Mouse (Mus musculus): Measurements from ENCODE around the gene Fam160a1. TPM values are rescaled to one million over a fixed set of nuclear protein-coding genes. Genes with fewer than 3 reads are reported as not detected.
A peak's percentile ranks its signal among the peaks of the same experiment; 100 is the strongest.

Gene Fam160a1
- total RNA-seq, 2 experiments from 2014 or later: 38.9 to 46.6 TPM

DNA sequence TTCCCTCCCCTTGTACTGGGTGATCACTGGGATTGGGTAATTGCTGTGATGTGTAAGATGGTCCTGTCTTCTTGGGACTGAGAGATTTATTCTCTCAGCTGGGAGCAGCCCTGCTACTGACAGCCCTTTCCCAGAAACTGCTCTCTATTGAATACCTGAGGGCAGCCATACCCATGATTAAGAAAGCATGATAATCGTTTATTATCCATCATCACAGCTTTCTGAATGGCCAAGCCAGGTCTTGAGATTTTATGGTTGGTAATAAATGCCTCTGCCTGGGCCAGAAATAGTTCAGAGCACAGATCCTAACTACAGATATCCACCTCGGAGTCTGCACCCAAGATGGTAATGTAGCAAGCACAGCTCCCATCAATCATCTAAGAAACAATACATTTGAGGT lies 59.1 kb downstream of the Fam160a1 start:
- DNase-seq (ENCODE audit: low spot score in 2 of 2): no peak

DNA sequence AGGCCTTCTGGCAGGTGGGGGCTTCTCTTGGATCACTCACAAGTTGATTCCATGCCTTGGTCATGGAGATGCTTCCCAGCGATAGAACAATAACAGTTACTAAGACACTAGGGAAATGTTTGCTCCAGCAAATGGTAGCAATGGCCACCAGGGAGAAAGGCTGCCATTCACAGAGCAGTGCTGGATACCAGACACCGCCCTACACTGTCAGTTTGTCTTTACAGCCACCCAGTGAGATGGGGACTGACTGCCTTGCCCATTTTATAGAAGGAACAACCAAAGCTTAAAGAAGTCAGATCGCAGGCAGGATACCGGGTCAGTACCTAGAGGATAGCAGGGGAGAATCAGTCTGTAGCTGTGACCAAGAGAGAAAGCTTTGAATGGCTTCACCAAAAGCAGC lies 59.7 kb downstream of the Fam160a1 start:
- DNase-seq (ENCODE audit: low spot score in 2 of 2): no peak

DNA sequence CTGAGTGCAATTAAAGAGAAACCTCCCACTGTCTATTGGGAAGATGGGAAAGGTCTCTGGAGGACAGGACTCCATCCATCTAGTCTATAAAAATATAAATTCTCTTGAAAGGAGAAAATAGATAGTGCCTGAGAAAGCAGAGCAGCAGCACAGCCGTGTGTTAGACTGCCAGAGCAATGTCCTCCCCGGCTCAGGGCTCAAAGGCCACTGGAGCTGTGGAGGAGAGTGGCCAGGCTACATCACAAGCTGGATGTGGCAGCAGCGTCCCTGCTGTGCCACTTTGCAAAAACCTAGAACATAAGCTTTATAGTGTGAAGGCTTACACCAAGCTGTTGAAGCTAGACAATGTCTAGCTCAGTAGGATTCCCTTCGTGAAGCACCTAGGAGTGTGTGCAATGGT lies 67.7 kb downstream of the Fam160a1 start:
- DNase-seq (ENCODE audit: low spot score in 2 of 2): no peak

DNA sequence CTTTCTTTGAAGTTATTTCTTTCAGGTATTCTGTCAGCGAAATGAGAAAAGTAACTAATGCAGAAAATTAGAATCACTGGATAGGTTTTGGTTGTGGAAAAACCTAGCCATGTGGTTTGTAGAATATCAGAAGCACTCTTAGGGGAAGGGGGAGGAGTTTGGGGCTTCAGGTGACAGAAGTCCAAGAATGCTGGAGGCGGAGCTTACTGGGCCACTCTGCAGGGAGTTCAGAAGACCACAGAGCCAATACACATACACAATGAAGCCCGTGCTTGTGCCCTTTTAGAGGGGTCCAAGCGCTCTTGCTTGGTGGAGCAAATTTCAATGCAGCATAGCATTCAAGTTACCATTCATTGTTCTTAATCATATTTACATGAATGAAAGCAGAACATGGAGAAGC lies 68.2 kb downstream of the Fam160a1 start:
- DNase-seq (ENCODE audit: low spot score in 2 of 2): no peak

DNA sequence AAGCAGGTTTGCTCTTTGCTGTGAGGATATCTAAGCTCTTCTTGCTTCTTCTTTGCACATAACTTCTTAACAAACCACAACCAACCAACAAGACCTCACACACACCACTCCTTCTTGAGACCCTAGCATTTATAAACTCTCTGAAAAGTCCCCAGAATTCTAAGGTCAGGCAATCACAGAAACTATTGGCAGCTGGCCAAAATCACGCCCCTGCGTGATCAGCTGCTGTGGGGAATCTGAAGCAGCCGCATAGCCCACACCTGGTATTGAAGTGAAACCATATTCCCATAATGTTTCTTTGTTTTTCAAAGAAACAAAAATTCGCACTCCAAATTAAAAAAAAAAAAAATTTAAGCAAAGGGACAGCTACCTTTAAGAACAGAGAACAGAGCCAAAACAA lies 71.0 kb downstream of the Fam160a1 start:
- DNase-seq (ENCODE audit: low spot score in 2 of 2): no peak

DNA sequence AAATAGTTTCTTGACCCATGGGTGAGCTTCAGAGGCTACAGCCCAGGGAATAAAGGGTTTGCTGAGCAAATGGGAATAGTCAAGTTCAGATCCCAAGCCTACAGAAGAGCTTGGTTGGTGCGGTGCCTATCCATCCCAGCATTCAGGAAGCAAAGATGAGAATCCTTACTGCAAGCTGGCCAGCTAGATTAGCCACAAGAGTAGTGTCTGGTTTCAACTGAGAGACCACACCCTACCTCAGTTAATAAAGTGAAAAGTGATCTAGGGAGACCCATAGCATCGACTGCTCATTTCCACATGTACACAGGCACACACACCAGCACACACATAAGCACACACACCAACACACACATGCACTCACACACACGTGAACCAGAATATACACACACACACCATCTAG lies 75.3 kb downstream of the Fam160a1 start:
- no peak for DNase-seq (ENCODE audit: low spot score in 2 of 2)

DNA sequence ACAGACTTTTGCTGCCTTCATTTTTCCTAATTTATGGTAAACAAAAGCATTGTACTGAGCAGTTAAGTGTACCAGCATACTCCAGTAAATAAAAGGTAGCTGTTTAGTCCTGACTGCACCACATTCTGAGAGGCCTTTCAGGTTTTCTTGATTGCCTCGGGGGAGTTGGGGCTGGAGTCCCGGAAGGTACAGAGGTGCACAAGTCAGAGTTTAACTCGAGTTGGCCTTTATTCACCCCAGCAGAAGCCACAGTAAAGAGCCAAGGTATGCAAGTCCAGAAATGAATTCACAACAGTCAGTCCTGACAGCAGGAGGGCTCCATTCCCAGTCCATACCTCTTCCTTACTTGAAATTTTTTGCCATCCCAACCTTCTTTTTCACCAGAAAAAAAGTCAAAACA lies 78.5 kb downstream of the Fam160a1 start:
- DNase-seq (ENCODE audit: low spot score in 2 of 2): no peak

DNA sequence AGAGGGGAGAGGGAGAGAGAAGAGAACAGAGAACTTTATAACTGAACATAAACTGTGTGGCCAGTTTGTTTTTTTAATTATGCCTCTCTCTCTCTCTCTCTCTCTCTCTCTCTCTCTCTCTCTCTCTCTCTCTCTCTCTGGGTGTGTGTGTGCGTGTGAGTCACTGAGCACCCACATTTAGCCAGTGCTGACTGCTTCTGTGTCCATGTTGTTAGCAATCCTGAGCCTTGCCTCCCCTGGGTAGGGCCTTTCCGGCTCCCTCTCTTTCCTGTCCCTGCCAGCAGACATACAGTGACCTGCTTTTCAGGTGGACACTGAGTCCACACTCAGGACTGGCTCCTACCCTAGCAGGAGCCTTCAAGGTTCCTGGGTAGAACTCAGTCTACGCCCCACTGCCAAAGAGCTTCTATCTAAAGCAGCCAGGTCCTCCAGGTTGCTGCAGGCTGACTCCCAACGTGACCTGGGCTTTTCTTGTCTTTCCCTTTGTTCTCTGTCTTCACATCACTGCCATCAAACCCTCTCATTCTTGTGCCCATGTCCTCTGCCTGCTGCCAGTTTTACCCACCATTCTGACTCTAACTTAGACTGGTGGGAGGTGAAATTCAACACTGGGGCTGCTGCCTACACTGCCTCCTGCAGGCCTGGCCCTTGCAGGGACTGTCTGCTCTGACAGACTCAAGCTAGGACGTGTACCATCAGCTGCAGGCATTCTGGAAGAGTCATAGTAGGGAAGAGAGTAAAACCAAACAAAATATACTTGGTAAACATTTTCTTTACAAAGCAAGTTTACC lies 83.0 kb downstream of the Fam160a1 start:
- no peak for DNase-seq (ENCODE audit: low spot score in 2 of 2)

DNA sequence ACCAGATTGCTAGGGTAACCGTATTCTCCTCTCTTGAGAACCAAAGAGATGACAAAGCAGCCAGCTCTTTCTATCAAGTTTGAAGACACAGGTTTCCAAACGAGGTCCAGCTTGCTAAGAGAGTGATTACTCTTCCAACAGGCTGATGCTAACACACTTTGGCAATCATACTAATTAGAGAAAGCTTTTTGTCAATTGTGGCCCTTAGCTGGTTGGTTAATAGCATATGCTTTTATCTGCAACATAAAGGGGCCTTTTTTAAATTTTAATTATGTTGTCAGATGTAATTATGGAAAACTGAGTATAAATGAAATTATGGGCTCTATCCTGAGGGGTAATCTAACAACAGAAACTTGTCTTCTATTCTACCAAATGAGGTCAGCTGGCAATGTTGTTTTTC lies 89.9 kb downstream of the Fam160a1 start:
- no peak for DNase-seq (ENCODE audit: low spot score in 2 of 2)

DNA sequence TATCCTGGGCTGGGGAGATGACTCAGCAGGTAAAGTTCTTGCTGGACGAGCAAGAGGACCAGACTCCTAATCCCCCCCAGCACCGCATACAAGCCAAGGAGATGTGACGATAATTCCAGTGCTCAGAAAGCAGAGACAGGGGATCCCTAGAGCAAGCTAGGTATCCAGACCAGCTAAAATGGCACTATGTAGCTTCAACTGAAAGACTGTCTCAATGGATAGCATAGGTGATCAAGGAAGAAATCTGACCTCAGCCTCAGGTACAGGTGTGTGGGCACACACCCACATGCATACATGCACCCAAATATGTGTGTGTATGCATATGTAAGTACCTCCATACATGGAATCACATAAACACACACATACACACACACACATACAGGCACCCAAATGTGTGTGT lies 91.1 kb downstream of the Fam160a1 start:
- no peak for DNase-seq (ENCODE audit: low spot score in 2 of 2)

DNA sequence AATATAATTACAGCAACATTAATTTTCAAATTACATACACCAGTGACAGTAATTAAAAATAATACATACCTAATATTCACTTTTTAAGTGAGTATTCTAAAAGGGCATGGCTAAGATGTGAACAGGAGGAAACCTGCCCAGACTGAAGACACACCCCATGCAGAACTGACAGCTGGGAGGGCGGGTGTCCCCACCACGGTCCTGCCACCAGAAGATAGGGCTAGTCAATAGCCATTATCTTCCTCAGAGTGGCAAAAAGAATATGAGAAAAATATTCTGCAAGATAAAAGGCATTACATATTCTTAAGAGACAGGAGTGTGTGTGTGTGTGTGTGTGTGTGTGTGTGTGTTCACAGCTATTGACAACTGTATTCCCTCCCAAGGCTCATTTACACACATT lies 92.0 kb downstream of the Fam160a1 start:
- no peak for DNase-seq (ENCODE audit: low spot score in 2 of 2)

DNA sequence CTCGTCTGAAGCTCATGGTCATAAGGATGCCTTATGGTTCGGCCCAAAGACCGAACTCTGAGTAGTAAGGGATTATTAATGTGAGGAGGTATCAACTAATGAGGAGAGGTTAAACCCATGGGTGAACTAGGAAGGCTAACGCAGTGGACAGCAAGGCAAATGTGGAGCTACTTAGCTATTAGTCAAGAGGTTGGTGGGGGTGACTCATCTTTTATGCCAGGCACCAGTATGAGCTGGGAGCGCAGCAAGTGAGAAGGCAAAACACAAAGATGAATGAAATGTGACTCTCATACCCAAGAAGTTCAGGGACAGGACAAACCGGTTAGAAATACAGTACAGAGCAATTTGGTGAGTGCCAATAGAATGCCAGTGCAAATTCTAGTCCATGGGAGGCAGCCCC lies 94.5 kb downstream of the Fam160a1 start:
- no peak for DNase-seq (ENCODE audit: low spot score in 2 of 2)

DNA sequence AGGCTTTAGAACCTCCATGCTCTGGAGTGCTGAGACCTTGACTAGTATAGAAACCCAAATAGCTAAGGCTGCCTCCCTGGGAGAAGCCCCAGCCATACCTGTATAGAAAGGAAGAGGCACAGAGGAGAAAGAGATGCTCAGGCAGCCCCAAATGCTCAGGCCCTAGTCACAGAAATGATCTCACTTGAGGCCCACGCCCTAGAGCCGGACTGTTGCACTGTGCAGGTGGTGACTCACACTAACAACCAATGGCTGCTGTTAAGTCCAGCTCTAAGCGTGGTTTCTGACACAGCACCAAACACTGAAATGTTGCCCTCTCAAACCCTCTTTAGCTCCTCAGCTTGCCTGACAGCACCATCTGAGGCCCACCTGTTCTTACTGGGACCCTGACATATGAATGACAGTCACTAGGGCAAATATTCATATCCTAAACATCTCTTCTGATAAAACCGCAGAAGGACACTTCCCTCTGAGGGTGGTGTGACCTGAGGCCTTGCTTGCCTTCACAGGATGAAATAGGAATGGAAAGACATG lies 101.3 kb downstream of the Fam160a1 start:
- no peak for DNase-seq (ENCODE audit: low spot score in 2 of 2)

DNA sequence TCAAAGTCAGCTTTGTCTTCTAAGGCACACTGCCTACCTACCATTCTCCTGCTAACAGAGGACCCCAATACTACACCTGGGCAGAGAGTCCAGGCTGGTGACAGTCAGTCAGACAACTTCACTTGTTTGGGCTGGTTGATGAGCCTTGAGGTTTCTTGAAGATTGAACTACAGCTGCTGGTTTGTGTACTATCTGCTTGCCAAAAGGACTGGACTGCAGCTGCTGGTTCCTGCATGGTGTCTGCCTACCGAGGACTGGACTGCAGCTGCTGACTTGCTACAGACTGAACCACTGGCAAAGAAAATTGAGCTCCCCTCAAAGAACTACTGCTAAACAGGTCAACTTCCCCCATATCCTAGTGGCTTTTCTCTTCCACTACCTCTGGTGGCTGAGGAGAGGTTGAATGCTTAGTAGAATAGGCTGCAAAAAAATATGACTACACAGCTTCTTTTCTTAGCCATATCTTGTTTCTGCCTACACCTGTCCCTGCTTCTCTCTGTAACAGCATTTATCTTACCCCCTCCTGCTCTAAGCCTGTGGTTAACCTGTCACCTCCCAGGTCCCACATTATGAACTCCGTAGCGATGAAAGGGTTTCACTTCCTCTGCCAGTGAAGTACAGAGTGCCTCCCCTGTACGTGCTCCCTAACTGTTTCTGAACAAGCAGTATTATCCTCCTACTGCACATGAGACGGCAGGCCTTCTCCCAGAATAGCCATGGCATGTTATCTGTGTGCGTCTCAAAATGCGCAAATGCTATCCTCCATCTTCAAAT lies 103.0 kb downstream of the Fam160a1 start:
- DNase-seq (ENCODE audit: low spot score in 2 of 2): no peak

DNA sequence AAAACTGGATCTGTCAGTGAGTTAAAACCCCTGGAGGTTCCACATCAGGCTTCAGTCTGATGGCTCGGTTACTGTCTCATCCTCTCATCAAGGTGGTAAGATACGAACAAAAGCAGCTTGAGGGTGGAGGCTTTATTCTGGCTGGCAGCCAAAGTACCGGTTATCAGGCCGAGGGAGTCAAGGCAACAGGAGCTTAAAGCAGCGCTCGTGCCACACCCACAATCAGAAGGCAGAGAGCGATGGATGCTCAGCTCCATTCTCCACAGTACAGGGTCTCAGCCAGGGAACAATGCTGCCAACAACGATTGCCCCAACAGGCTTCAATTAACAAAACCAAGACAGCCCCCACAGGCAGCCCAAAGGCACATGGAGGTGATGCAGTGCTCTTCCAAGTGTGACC lies 106.4 kb downstream of the Fam160a1 start:
- DNase-seq (ENCODE audit: low spot score in 2 of 2): no peak

DNA sequence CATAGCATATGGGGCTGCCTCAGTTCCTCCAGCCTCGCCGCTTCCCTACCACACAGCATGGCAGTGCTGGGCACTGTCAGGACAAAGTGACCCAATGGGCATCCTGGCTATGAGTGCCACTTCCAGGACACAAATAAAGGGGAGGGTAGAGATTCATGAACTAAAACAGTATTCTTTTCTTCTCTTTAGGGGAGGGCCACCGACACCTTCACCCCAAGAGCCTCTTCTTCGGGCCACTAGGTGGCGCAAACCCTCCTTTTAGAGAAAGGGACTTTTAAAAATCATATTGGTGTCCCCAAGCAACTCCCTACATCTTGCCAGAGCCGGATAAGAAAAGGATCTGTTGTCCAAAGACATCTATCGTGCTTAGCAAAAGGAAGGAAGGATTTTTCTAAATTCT lies 109.7 kb downstream of the Fam160a1 start:
- peak in 1 of 2 experiments; percentile 47 for DNase-seq (ENCODE audit: low spot score in 2 of 2)

DNA sequence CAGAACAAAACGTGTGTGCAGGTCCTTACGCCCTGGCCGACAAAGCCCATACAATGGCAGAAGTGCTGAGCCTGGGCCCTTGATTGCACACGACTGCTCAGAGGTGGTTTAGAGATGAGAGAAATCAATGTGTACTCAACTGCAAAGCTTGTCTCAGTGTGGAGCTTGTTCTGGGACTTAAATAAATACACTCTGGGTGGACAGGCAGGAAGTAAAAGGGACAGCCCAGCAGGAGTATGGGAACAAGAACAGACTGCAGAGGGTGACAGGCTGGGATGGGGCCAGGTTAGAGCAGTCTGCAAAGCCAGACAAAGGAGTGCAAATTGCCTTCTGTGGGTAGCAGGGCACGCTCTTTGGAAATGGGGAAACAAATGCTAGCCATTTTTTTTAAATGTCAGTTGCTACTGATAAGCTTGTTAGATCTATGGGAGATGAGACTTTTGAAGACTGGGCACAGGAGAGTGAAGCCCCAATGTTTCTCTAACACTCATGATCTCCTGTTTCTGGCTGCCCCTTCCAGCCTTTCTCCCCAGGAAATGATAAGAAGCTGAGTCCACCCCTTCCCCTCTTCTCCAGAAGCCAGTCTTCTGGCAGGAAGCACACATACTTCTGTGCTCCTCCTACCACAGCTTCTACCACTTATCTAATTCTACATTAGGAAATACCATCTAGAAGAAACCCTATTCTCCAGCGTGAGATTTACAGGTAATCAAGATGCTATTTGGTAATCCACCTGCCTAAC lies 113.8 kb downstream of the Fam160a1 start:
- no peak for DNase-seq (ENCODE audit: low spot score in 2 of 2)

DNA sequence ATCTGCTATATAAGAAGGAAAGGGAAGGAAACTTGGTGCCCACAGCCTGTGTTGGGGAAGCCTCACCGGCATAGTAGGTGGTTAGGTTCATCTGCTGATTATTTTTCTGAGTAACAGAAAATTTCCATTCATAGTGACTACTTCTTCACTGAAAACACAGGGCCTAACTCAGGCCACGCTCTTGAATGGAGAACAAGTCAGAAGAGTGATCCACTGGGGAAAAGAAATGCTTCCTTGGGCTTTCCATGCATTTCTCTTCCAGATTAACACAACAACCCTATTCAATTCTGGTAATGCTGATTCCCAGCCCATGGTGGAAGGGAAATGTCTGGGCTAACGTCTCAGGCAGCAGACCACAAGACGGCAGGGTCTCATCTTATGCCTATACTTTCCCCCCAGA lies 118.6 kb downstream of the Fam160a1 start:
- DNase-seq (ENCODE audit: low spot score in 2 of 2): no peak

DNA sequence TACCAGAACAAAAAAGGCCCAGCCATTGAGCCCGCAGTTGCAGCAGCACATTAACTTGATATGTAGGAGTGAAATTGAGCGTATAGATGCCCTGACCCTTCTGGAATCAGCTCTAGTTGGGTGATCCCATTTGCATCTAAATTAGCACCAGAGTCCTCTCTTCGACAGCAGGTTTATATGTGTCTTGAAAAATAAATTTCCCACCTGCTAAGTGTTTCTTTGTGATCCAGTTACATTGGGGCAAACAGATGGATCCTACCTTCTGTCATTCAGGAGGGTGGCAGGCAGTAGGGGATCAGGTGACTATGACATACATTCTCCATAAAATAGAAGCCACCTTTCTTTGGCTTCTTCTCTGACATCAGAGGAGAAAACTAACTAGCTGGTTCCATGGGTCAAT lies 122.0 kb downstream of the Fam160a1 start:
- no peak for DNase-seq (ENCODE audit: low spot score in 2 of 2)

DNA sequence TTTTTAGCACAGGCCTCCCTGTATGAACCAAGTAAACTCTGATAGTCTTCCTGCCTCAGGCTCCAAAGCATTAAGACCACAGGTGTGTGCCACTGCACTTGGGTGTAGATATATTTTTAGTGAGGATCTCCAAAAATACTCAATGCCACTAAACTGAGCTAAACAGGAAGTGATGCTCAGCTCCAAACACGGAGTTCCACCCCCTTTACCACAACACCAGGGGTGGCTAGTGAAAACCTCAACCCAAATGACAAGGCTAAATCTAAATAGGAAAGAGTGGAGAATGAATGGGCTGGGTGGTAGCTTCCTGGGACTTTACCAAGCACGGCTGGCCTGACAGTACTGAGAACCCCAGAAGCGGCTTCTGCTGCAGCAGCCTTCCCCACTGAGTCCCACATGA lies 124.1 kb downstream of the Fam160a1 start:
- DNase-seq (ENCODE audit: low spot score in 2 of 2): no peak

DNA sequence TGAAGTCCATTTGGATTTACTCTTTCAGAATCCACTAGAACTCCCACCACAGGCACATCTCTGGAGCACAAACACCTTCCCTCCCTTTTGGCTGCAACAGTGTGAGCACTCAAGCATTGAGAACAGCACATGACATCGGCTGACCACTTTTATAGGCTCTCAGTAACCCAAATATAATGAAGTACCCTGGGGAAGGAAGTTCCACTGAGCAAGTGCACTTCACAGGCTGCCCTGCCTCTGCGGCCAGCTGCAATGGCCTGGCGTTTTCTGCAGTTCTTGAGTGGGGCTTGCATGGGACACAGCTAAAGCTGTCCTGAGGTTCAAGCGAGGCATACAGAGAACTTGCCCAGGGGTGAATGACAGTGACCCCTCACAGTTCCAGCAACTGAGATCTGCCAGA lies 126.0 kb downstream of the Fam160a1 start:
- no peak for DNase-seq (ENCODE audit: low spot score in 2 of 2)

DNA sequence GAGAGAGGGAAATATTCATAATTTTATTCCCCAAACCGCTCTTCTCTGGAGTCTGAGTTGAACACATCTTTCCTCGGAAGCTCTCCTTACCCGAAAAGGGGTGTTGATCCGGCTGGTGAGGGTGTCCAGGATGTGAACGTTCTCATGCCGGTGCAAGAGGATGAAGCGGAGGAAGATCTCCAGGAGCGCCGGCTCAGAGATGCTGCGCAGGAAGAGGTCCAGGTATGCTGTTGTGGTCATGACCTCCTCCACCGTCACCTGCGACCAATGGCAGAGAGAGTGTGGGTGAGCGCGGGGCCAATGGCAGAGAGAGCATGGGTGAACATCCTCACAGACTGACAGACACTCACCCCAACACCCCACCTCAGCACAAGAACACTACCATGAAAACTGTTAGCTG lies 128.8 kb downstream of the Fam160a1 start:
- DNase-seq (ENCODE audit: low spot score in 2 of 2): no peak

Data from gastrocnemius, postnatal 4 days (tissue).